Mouse (Mus musculus) hindbrain, embryonic 11.5 days (tissue): ENCODE measurements around the gene Unc5a. TPM values are rescaled to one million over a fixed set of nuclear protein-coding genes. Genes with fewer than 3 reads are reported as not detected.

ENCODE experiments used
- ATAC-seq: fragments of 200-750 bp; cut with Nextera tagmentation; 2 replicates; pipeline ENCODE4 v1.8.0; 2017; ENCODE audit warnings: mild to moderate bottlenecking, moderate TSS enrichment, moderate library complexity; ENCODE audit not compliant: low FRiP score
- DNase-seq: peaks from one replicate; pipeline ENCODE4 v3.0.0-alpha.2; 2015; ENCODE audit warnings: low spot score
- H3K27ac ChIP-seq: fragments of 300-500 bp; sonication (generic); 2 replicates; pipeline ENCODE4 v1.5.1; 2014; ENCODE audit warnings: mild to moderate bottlenecking, low read depth, low read length
- H3K27me3 ChIP-seq: fragments of 300-500 bp; sonication (generic); 2 replicates; pipeline ENCODE4 v1.6.1; 2014; ENCODE audit warnings: mild to moderate bottlenecking, low read length, moderate library complexity, mixed read lengths; ENCODE audit not compliant: control insufficient read depth, insufficient read depth
- H3K36me3 ChIP-seq: fragments of 300-500 bp; sonication (generic); 2 replicates; pipeline ENCODE4 v1.6.1; 2014; ENCODE audit warnings: mild to moderate bottlenecking, low read length, moderate library complexity, mixed read lengths; ENCODE audit not compliant: control insufficient read depth, insufficient read depth
- H3K4me1 ChIP-seq: fragments of 300-500 bp; sonication (generic); replicated peaks from 2 replicates; pipeline ENCODE4 v1.6.1; 2014; ENCODE audit warnings: low read length, mixed read lengths; ENCODE audit not compliant: control insufficient read depth, insufficient read depth
- H3K4me2 ChIP-seq: fragments of 300-500 bp; sonication (generic); replicated peaks from 2 replicates; pipeline ENCODE4 v1.6.1; 2014; ENCODE audit warnings: mild to moderate bottlenecking, low read depth, low read length
- H3K4me3 ChIP-seq: fragments of 300-500 bp; sonication (generic); 2 replicates; pipeline ENCODE4 v1.5.1; 2014; ENCODE audit warnings: low read depth, low read length
- H3K9ac ChIP-seq: fragments of 300-500 bp; sonication (generic); 2 replicates; pipeline ENCODE4 v1.6.1; 2014; ENCODE audit warnings: low read depth, low read length
- H3K9me3 ChIP-seq: fragments of 300-500 bp; sonication (generic); 2 replicates; pipeline ENCODE4 v1.6.1; 2016; ENCODE audit warnings: low read length; ENCODE audit not compliant: control insufficient read depth
- WGBS: fragments of 180-500 bp; shearing (Covaris S2); extraction: QIAGEN DNeasy Blood & Tissue Kit; methylation state at CpG from one replicate; pipeline ENCODE4 v1.1.7; 2014; 5-methylcytosine and 5-hydroxymethylcytosine counted together
- polyA plus RNA-seq: library from polyadenylated mRNA; unstranded; fragments of >200 nt; fragmentation: Nextera tagmentation; extraction: Ambion mirVana; gene quantifications from 2 replicates; pipeline ENCODE4 v1.2.1, GENCODE M21; 2014

Unc5a gene
- polyA plus RNA-seq, 1 experiment from 2014 or later: 2.9 TPM

DNA sequence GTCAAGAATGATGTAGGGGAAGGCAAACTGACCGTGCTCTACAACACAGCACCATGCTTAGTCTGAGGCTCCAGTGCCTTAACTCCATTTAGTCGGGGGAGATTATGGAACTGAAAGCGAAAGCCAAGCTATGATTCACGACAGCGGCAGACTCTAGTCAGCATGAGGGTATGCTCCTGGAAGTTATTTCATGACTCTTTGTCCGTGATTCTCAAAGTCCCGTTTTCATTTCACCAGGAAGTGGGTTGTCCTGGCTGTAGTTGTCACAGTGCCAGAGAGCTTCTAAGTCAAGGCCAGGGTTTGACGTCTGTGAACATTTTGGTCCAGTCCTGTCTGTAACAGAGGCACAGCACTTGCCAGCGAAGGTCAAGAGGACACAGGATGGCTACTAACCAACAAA, 73.5 kb downstream of the Unc5a start:
- ATAC-seq (no peak), DNase-seq (no peak)
- Histone ChIP-seq H3K4me3 (no peak overlapping the region), H3K36me3 (no peaks in the 10 kb centered on the region), H3K9ac (no peak overlapping the region), H3K4me2 (no peak overlapping the region), H3K27ac (no peak overlapping the region), H3K9me3 (no peaks in the 10 kb centered on the region), H3K4me1 (no peaks in the 10 kb centered on the region), H3K27me3 (no peaks in the 10 kb centered on the region; the same call in 1 of the 2 replicates)
- 78% methylated on average over 9 of the region's 9 CpGs for WGBS

DNA sequence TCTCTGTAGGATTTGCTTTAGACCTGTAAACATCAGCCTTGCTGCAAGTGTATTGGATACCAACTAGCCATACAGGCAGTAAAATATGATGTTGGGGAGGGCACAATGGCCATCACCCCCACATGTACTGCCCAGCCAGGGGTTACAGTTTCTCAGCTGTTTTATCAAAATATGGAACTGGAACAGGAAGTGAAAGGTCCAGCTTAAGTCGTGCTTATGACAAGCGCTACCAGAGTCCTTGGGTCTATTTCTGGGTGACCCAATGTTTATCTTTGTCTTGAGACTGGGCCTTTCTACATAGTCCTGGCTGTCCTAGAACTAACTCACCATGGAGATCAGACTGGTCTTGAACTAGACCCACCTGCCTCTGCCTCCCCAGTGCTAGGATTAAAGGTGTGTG, 75.0 kb downstream of the Unc5a start:
- WGBS: 91% methylated on average over 2 of the region's 2 CpGs
- no peak overlapping the region for H3K9ac ChIP-seq
- no peak overlapping the region for H3K4me2 ChIP-seq
- DNase-seq (no peak), ATAC-seq (no peak)
- no peaks in the 10 kb centered on the region for H3K4me1 ChIP-seq
- no peak overlapping the region for H3K4me3 ChIP-seq
- no peak overlapping the region for H3K27ac ChIP-seq
- H3K36me3 ChIP-seq: no peaks in the 10 kb centered on the region
- H3K27me3 ChIP-seq: no peaks in the 10 kb centered on the region; the same call in 1 of the 2 replicates
- no peaks in the 10 kb centered on the region for H3K9me3 ChIP-seq

DNA sequence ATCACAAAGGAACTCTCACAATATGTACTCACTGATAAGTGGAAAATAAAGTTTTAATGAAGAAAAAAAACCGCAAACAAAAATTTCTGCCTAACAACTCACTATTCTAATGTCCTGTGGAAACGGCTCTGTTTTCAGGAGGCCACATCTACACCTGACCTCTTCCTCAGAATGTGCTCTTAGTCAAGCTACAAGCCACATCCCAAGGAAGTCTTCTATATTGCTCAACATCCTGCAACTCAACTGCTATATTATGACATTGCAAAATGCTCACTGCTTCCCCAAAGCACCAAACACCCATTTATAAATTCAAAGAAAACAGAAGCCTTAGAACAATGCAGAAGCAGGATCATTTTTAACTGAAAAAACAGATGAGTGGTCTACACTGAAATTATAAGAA, 90.8 kb downstream of the Unc5a start:
- H3K27me3 ChIP-seq: no peaks in the 10 kb centered on the region
- ATAC-seq (no peak), DNase-seq (no peak)
- H3K27ac ChIP-seq: no peak overlapping the region
- H3K4me2 ChIP-seq: no peak overlapping the region
- H3K9me3 ChIP-seq: no peaks in the 10 kb centered on the region
- H3K36me3 ChIP-seq: no peaks in the 10 kb centered on the region
- no peak overlapping the region for H3K4me3 ChIP-seq
- H3K4me1 ChIP-seq: no peaks in the 10 kb centered on the region
- 100% methylated on average over 2 of the region's 2 CpGs for WGBS
- H3K9ac ChIP-seq: no peak overlapping the region

GRCm38 (mm10) chr13:55047706-55048105, 98.5 kb downstream of the Unc5a start:
- no peak overlapping the region for H3K4me2 ChIP-seq
- DNase-seq (no peak), ATAC-seq (no peak)
- H3K27me3 ChIP-seq: no peaks in the 10 kb centered on the region
- no peak overlapping the region for H3K4me3 ChIP-seq
- H3K4me1 ChIP-seq: no peaks in the 10 kb centered on the region
- no peak overlapping the region for H3K27ac ChIP-seq
- H3K9ac ChIP-seq: no peak overlapping the region
- 74% methylated on average over 3 of the region's 3 CpGs for WGBS
- H3K9me3 ChIP-seq: no peaks in the 10 kb centered on the region
- no peaks in the 10 kb centered on the region for H3K36me3 ChIP-seq

Other genes with a start within 250 kb of the Unc5a start
- gene Cdhr2, start 247.9 kb upstream of the Unc5a start, polyA plus RNA-seq: not detected in 2 replicates
- gene Gprin1, start 199.5 kb upstream of the Unc5a start, polyA plus RNA-seq: 7.5 and 11.2 TPM in 2 replicates
- 2.3 and 2.5 TPM in 2 replicates for gene Sncb, start 182.8 kb upstream of the Unc5a start, polyA plus RNA-seq
- gene Eif4e1b, start 165.4 kb upstream of the Unc5a start, polyA plus RNA-seq: not detected in 2 replicates
- gene Tspan17, start 160.0 kb upstream of the Unc5a start, polyA plus RNA-seq: 12.0 and 13.2 TPM in 2 replicates
- 0.52 and 0.61 TPM in 2 replicates for gene Hk3, start 72.0 kb downstream of the Unc5a start, polyA plus RNA-seq
- 21.5 and 24.1 TPM in 2 replicates for gene Uimc1, start 150.9 kb downstream of the Unc5a start, polyA plus RNA-seq
- 21.1 and 25.2 TPM in 2 replicates for gene Zfp346, start 155.9 kb downstream of the Unc5a start, polyA plus RNA-seq
- not detected in 2 replicates for gene Gm17617, start 184.1 kb downstream of the Unc5a start, polyA plus RNA-seq
- 0.66 and 1.5 TPM in 2 replicates for gene Fgfr4, start 203.2 kb downstream of the Unc5a start, polyA plus RNA-seq